Comparison of ENCODE assay signal across 10 mouse cellular contexts in the genomic region with DNA sequence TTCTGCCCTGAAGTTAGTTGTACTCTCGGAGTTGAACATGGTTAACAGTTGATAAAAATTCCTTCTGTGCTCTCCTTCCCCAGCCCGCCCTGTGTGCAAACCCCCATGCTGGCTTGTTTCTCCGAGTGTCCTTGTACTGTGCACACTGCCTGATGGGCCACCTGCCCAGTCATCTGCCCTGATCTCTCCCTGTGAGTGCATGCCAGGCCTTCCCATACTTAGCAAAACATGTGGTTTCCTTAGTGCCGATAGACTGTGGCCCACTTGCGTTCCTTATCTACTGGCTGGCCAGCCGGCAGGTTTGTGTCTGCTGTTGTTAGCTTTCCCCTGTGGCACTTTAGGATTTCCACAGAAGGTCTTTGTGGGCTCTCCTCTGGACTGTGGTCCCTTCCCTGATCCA. TPM values are rescaled to one million over a fixed set of nuclear protein-coding genes. Genes with fewer than 3 reads are reported as not detected.
DNase-seq lines count a peak whose midpoint lies in the region; TF ChIP-seq lines count a peak whose summit lies in the region.
"Had no signal": no experiment of that assay in that cellular context is flagged by ENCODE, and none has a peak within 500 bp of the region (broad histone marks: within the 10 kb centered on the region; RNA-seq: fewer than 3 reads in every experiment).

No protein-coding gene starts in this region.

- TF ChIP-seq CTCF in lung, adult 2 months (IDR thresholded peaks at IDR 0.05; ENCODE audit: insufficient read depth, low read length): no peak

- DNase-seq in cerebellum, postnatal 25 days: peak; percentile 37 to 54
- no peak for DNase-seq in cerebellum, postnatal 4 days (ENCODE audit: low spot score in 2 of 2)
- DNase-seq in 416B (ENCODE audit: low read depth): peak; percentile 59
- DNase-seq in heart, adult 9 months (ENCODE audit: low spot score in 2 of 2): peak; percentile 41 to 44
- DNase-seq in lung, adult 2 months: peak; percentile 35
- DNase-seq in spleen, postnatal 36 days (ENCODE audit: low spot score in 2 of 2): no peak
- no peak for DNase-seq in left cerebral cortex, adult 11 months (ENCODE audit: low spot score)
- no peak for DNase-seq in embryo, embryonic 11 days

- no peak for TF ChIP-seq POLR2A in lung, adult 2 months (IDR thresholded peaks at IDR 0.05; ENCODE audit: borderline replicate concordance, extremely low read depth, low read depth, low read length)

- no peak overlapping the region for H3K4me3 ChIP-seq in lung, adult 2 months (replicated peaks; ENCODE audit: extremely low read depth, low read depth, low read length)

- 33% methylated on average over 6 of the region's 6 CpGs for WGBS in lung, adult 2 months

- H3K4me1 ChIP-seq in lung, adult 2 months (ENCODE audit: control insufficient read depth, insufficient read depth, low read length): 0 out of 2 replicates have a peak, but pooled peaks cover 2% of the 10 kb centered on the region

RNA-seq across cellular contexts. Expression of gene Bcr, which starts 6.3 kb away (rescaled TPM):
- 51.8 and 51.9 TPM in 2 replicates for polyA plus RNA-seq in lung, adult 2 months (2012; rRNA removed)

RNA-seq across cellular contexts. Expression of gene Rab36, which starts 17.3 kb away (rescaled TPM):
- 13.4 and 19.3 TPM in 2 replicates for polyA plus RNA-seq in lung, adult 2 months (2012; rRNA removed)

RNA-seq across cellular contexts. Expression of gene Rsph14, which starts 21.7 kb away (rescaled TPM):
- 3.3 and 6.1 TPM in 2 replicates for polyA plus RNA-seq in lung, adult 2 months (2012; rRNA removed)
- polyA plus RNA-seq: C2C12; intestine, embryonic 16.5 days had no signal

Comparison
In these comparisons a context has a peak if more than half of its experiments do, and no peak if none do; other contexts are left out.
1. DNase-seq: peak in cerebellum, postnatal 25 days (2 of 2), 416B (single experiment), heart, adult 9 months (2 of 2) and lung, adult 2 months (single experiment); none in cerebellum, postnatal 4 days (0 of 2), spleen, postnatal 36 days (0 of 2), left cerebral cortex, adult 11 months (single experiment) and embryo, embryonic 11 days (single experiment).